14 mouse cellular contexts compared by ENCODE assay signal in the genomic region with DNA sequence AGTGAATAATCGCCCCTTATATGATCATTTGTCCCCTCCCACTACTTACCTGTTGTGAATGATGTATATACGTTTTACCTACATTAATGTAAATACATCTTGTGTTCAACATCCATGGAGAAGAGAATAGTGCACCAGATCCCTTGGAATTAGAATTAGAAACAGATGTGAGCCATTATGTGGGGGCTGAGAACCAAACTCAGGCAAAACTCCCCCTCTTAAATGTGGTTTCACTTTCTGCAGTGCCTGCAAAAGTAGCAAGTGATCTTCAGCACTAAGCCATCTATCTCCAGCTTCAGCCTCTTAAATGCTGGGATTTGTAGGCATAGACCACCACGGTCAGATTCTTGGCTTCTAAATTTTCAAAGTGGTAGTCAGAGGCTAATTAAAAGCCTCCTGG. TPM values are rescaled to one million over a fixed set of nuclear protein-coding genes. Genes with fewer than 3 reads are reported as not detected.
A peak's percentile ranks its signal among the peaks of the same experiment; 100 is the strongest.
DNase-seq lines count a peak whose midpoint lies in the region; ATAC-seq and TF ChIP-seq lines count a peak whose summit lies in the region.
"Had no signal": no experiment of that assay in that cellular context is flagged by ENCODE, and none has a peak within 500 bp of the region (broad histone marks: within the 10 kb centered on the region; RNA-seq: fewer than 3 reads in every experiment).

No protein-coding gene starts in this region.

- peak overlapping the region; percentile 95 for H3K27ac ChIP-seq in MEL (ENCODE audit: control insufficient read depth, low read depth, low read length)
- H3K27ac ChIP-seq in embryonic facial prominence, embryonic 15.5 days (replicated peaks), result 0 out of 2 replicates have a peak overlapping the region, but pooled peaks have one; percentile 17
- no peak overlapping the region for H3K27ac ChIP-seq in liver, embryonic 14.5 days
- H3K27ac ChIP-seq: hindbrain, embryonic 12.5 days had no signal

- DNase-seq in heart, adult 11 months, result peak; percentile 49
- DNase-seq in heart, postnatal 36 days, result no peak
- no peak for DNase-seq in MEL (ENCODE audit: low read depth, low spot score)
- no peak for DNase-seq in liver, embryonic 14.5 days (ENCODE audit: low read depth in 3 of 3, low spot score in 3 of 3)
- DNase-seq in layer of hippocampus, adult 9-11 months, result no peak
- no peak for DNase-seq in heart, adult 18-20 months
- DNase-seq in thymus, postnatal 4 days, result no peak
- DNase-seq: cerebellum, postnatal 25 days; gastrocnemius, postnatal 10 days; kidney, postnatal 4 days; thymus, adult 2 months had no signal

- H3K4me1 ChIP-seq in MEL (ENCODE audit: control insufficient read depth in 1 of 2, insufficient read depth in 2 of 2, low read length in 2 of 2), result peaks cover 46 to 47% of the 10 kb centered on the region in 2 experiments
- H3K4me1 ChIP-seq in embryonic facial prominence, embryonic 15.5 days, result peaks cover 20% of the 10 kb centered on the region; the same call in 1 of the 2 replicates
- H3K4me1 ChIP-seq in liver, embryonic 14.5 days (replicated peaks; ENCODE audit: control insufficient read depth in 2 of 2, insufficient read depth in 2 of 2, low read length in 1 of 2), result peaks cover 23 to 31% of the 10 kb centered on the region in 2 experiments
- H3K4me1 ChIP-seq: hindbrain, embryonic 12.5 days had no signal

- peaks cover 57% of the 10 kb centered on the region for H3K79me2 ChIP-seq in MEL (ENCODE audit: control insufficient read depth, insufficient read depth, low read length, poor library complexity)

- intact Hi-C loops in heart, postnatal 36 days (cut with DNase I), result no loop called here

- H3K4me2 ChIP-seq in embryonic facial prominence, embryonic 15.5 days (replicated peaks), result no peak overlapping the region
- 0 out of 2 replicates have a peak overlapping the region, but pooled peaks have one; percentile 11 for H3K4me2 ChIP-seq in liver, embryonic 14.5 days (ENCODE audit: low read depth)
- H3K4me2 ChIP-seq: hindbrain, embryonic 12.5 days had no signal

- no peak for TF ChIP-seq EP300 in MEL (IDR thresholded peaks at IDR 0.05; ENCODE audit: low read depth in 1 of 2, low read length in 2 of 2)
- no peak for TF ChIP-seq EP300 in liver, embryonic 14.5 days (IDR thresholded peaks at IDR 0.05; ENCODE audit: low read depth)

- H3K9me3 ChIP-seq in MEL (replicated peaks; ENCODE audit: insufficient read depth, low read length), result no peaks in the 10 kb centered on the region
- H3K9me3 ChIP-seq in embryonic facial prominence, embryonic 15.5 days (replicated peaks), result no peaks in the 10 kb centered on the region
- H3K9me3 ChIP-seq in liver, embryonic 14.5 days (ENCODE audit: control insufficient read depth, low read length), result no peaks in the 10 kb centered on the region
- H3K9me3 ChIP-seq: hindbrain, embryonic 12.5 days had no signal

- no peaks in the 10 kb centered on the region for H3K27me3 ChIP-seq in MEL (ENCODE audit: control insufficient read depth in 1 of 2, insufficient read depth in 2 of 2, low read length in 2 of 2)
- no peaks in the 10 kb centered on the region for H3K27me3 ChIP-seq in embryonic facial prominence, embryonic 15.5 days
- no peaks in the 10 kb centered on the region for H3K27me3 ChIP-seq in liver, embryonic 14.5 days (ENCODE audit: control insufficient read depth, insufficient read depth, low read length)
- H3K27me3 ChIP-seq: hindbrain, embryonic 12.5 days had no signal

- H3K9ac ChIP-seq in MEL (ENCODE audit: control insufficient read depth, low read depth, low read length, poor library complexity, severe bottlenecking), result peak overlapping the region; percentile 59
- no peak overlapping the region for H3K9ac ChIP-seq in embryonic facial prominence, embryonic 15.5 days
- no peak overlapping the region for H3K9ac ChIP-seq in liver, embryonic 14.5 days (replicated peaks)
- H3K9ac ChIP-seq: hindbrain, embryonic 12.5 days had no signal

- TF ChIP-seq RAD21 in MEL (IDR thresholded peaks at IDR 0.05; ENCODE audit: low read depth, low read length), result no peak

- ATAC-seq in embryonic facial prominence, embryonic 15.5 days (ENCODE audit: insufficient number of reproducible peaks, low FRiP score, low TSS enrichment, low read depth), result no peak
- no peak for ATAC-seq in liver, embryonic 14.5 days (ENCODE audit: insufficient read depth)
- ATAC-seq: forebrain, embryonic 16.5 days had no signal

- 48% methylated on average over 3 of the region's 3 CpGs for WGBS in embryonic facial prominence, embryonic 15.5 days
- WGBS in liver, embryonic 14.5 days (ENCODE audit: insufficient replicate concordance), result 62% methylated on average over 3 of the region's 3 CpGs

- H3K36me3 ChIP-seq in MEL (ENCODE audit: control insufficient read depth in 1 of 2, insufficient read depth in 2 of 2, low read length in 2 of 2), result peaks cover 4 to 80% of the 10 kb centered on the region in 2 experiments; a peak in 3 of 4 replicates
- H3K36me3 ChIP-seq in embryonic facial prominence, embryonic 15.5 days, result 0 out of 2 replicates have a peak, but pooled peaks cover 7% of the 10 kb centered on the region
- H3K36me3 ChIP-seq in liver, embryonic 14.5 days (replicated peaks; ENCODE audit: control insufficient read depth, insufficient read depth, low read depth), result peaks cover 6% of the 10 kb centered on the region; the same call in 1 of the 2 replicates

- H3K4me3 ChIP-seq in MEL (ENCODE audit: control insufficient read depth in 1 of 2, insufficient read depth in 1 of 2, low read depth in 2 of 2, low read length in 2 of 2), result peak overlapping the region in 1 of 2 experiments; percentile 24; a peak in 1 of 4 replicates
- H3K4me3 ChIP-seq in embryonic facial prominence, embryonic 15.5 days (replicated peaks), result no peak overlapping the region
- H3K4me3 ChIP-seq in liver, embryonic 14.5 days (ENCODE audit: insufficient read depth in 1 of 2, low read depth in 2 of 2, low read length in 2 of 2), result no peak overlapping the region
- H3K4me3 ChIP-seq: hindbrain, embryonic 12.5 days had no signal

- no peak for TF ChIP-seq CTCF in MEL (IDR thresholded peaks at IDR 0.05 in 2 of 3, conservative IDR thresholded peaks at IDR 0.05 in 1 of 3; ENCODE audit: control insufficient read depth in 1 of 3, insufficient read depth in 1 of 3, low read depth in 2 of 3, low read length in 3 of 3, poor library complexity in 1 of 3, severe bottlenecking in 1 of 3)
- no peak for TF ChIP-seq CTCF in liver, embryonic 14.5 days (IDR thresholded peaks at IDR 0.05; ENCODE audit: low read depth)

- TF ChIP-seq POLR2A in MEL (IDR thresholded peaks at IDR 0.05; ENCODE audit: control insufficient read depth in 1 of 2, insufficient read depth in 1 of 2, low read depth in 1 of 2, low read length in 2 of 2, poor library complexity in 1 of 2), result no peak

TF ChIP-seq in MEL, 35 proteins besides CTCF, POLR2A, EP300 and RAD21 (continues in another document):
- no peak for TF ChIP-seq MAX (IDR thresholded peaks at IDR 0.05; ENCODE audit: low read length)

RNA-seq across cellular contexts. Expression of gene Snap23, which starts 7.7 kb away (rescaled TPM):
- total RNA-seq in heart, postnatal 36 days (2021), result 10 to 100 TPM; 58.9 to 60.4 TPM
- total RNA-seq in MEL (2012; rRNA removed), result 41.5 and 50.8 TPM in 2 replicates
- polyA plus RNA-seq in MEL (2012; ENCODE audit: insufficient read depth in 1 of 2, insufficient read length in 2 of 2, low read depth in 1 of 2, low replicate concordance in 2 of 2, missing spikeins in 1 of 2), result 10 to 100 TPM in 1 of 2 experiments, not detected in 1; 81.5 TPM
- 50.7 and 51.0 TPM in 2 replicates for polyA plus RNA-seq in embryonic facial prominence, embryonic 15.5 days (2015; fragmentation: Nextera tagmentation; extraction: Ambion mirVana)
- 10.7 and 15.6 TPM in 2 replicates for polyA plus RNA-seq in liver, embryonic 14.5 days (2012; rRNA removed)
- polyA plus RNA-seq in liver, embryonic 14.5 days (2014; fragmentation: Nextera tagmentation; extraction: Ambion mirVana), result 23.5 and 23.9 TPM in 2 replicates
- total RNA-seq in heart, adult 18-20 months (2021), result 10 to 100 TPM; 59.0 to 59.7 TPM

RNA-seq across cellular contexts. Expression of gene Zfp106, which starts 11.5 kb away (rescaled TPM):
- 100 to 1,000 TPM; 471 TPM for total RNA-seq in heart, postnatal 36 days (2021)
- 63.9 and 78.8 TPM in 2 replicates for total RNA-seq in MEL (2012; rRNA removed)
- polyA plus RNA-seq in MEL (2012; ENCODE audit: insufficient read depth in 1 of 2, insufficient read length in 2 of 2, low read depth in 1 of 2, low replicate concordance in 2 of 2, missing spikeins in 1 of 2), result 100 to 1,000 TPM in 1 of 2 experiments, 10 to 100 TPM in 1; 80.6 to 130 TPM
- polyA plus RNA-seq in embryonic facial prominence, embryonic 15.5 days (2015; fragmentation: Nextera tagmentation; extraction: Ambion mirVana), result 46.6 and 51.3 TPM in 2 replicates
- 10.3 and 13.8 TPM in 2 replicates for polyA plus RNA-seq in liver, embryonic 14.5 days (2012; rRNA removed)
- polyA plus RNA-seq in liver, embryonic 14.5 days (2014; fragmentation: Nextera tagmentation; extraction: Ambion mirVana), result 19.1 and 19.9 TPM in 2 replicates
- 100 to 1,000 TPM; 496 TPM for total RNA-seq in heart, adult 18-20 months (2021)

RNA-seq across cellular contexts. Expression of gene Haus2, which starts 34.1 kb away (rescaled TPM):
- 10 to 100 TPM; 10.1 to 10.6 TPM for total RNA-seq in heart, postnatal 36 days (2021)
- 15.8 and 16.7 TPM in 2 replicates for total RNA-seq in MEL (2012; rRNA removed)
- polyA plus RNA-seq in MEL (2012; ENCODE audit: insufficient read depth in 1 of 2, insufficient read length in 2 of 2, low read depth in 1 of 2, low replicate concordance in 2 of 2, missing spikeins in 1 of 2), result 10 to 100 TPM in 1 of 2 experiments, not detected in 1; 14.5 TPM
- polyA plus RNA-seq in embryonic facial prominence, embryonic 15.5 days (2015; fragmentation: Nextera tagmentation; extraction: Ambion mirVana), result 20.6 and 22.4 TPM in 2 replicates
- polyA plus RNA-seq in liver, embryonic 14.5 days (2012; rRNA removed), result 5.8 and 7.4 TPM in 2 replicates
- 11.4 and 11.6 TPM in 2 replicates for polyA plus RNA-seq in liver, embryonic 14.5 days (2014; fragmentation: Nextera tagmentation; extraction: Ambion mirVana)
- total RNA-seq in heart, adult 18-20 months (2021), result 10 to 100 TPM in 1 of 2 experiments, 1 to 10 TPM in 1; 9.9 to 11.5 TPM

RNA-seq across cellular contexts. Expression of gene Lrrc57, which starts 34.2 kb away (rescaled TPM):
- total RNA-seq in heart, postnatal 36 days (2021), result 10 to 100 TPM; 14.9 to 17.9 TPM
- 8.1 and 11.1 TPM in 2 replicates for total RNA-seq in MEL (2012; rRNA removed)
- 10 to 100 TPM in 1 of 2 experiments, not detected in 1; 17.5 TPM for polyA plus RNA-seq in MEL (2012; ENCODE audit: insufficient read depth in 1 of 2, insufficient read length in 2 of 2, low read depth in 1 of 2, low replicate concordance in 2 of 2, missing spikeins in 1 of 2)
- 24.7 and 26.3 TPM in 2 replicates for polyA plus RNA-seq in embryonic facial prominence, embryonic 15.5 days (2015; fragmentation: Nextera tagmentation; extraction: Ambion mirVana)
- polyA plus RNA-seq in liver, embryonic 14.5 days (2012; rRNA removed), result 5.9 and 7.5 TPM in 2 replicates
- polyA plus RNA-seq in liver, embryonic 14.5 days (2014; fragmentation: Nextera tagmentation; extraction: Ambion mirVana), result 8.6 TPM in 2 replicates
- 10 to 100 TPM; 16.9 to 17.1 TPM for total RNA-seq in heart, adult 18-20 months (2021)

RNA-seq across cellular contexts. Expression of gene Stard9, which starts 53.8 kb away (rescaled TPM):
- 1 to 10 TPM; 8.2 to 9.8 TPM for total RNA-seq in heart, postnatal 36 days (2021)
- 0.46 and 0.50 TPM in 2 replicates for total RNA-seq in MEL (2012; rRNA removed)
- polyA plus RNA-seq in MEL (2012; ENCODE audit: insufficient read depth in 1 of 2, insufficient read length in 2 of 2, low read depth in 1 of 2, low replicate concordance in 2 of 2, missing spikeins in 1 of 2), result 1 to 10 TPM in 1 of 2 experiments, not detected in 1; 1.1 TPM
- 6.7 and 7.3 TPM in 2 replicates for polyA plus RNA-seq in embryonic facial prominence, embryonic 15.5 days (2015; fragmentation: Nextera tagmentation; extraction: Ambion mirVana)
- 1.1 and 1.5 TPM in 2 replicates for polyA plus RNA-seq in liver, embryonic 14.5 days (2012; rRNA removed)
- 0.56 and 0.78 TPM in 2 replicates for polyA plus RNA-seq in liver, embryonic 14.5 days (2014; fragmentation: Nextera tagmentation; extraction: Ambion mirVana)
- 1 to 10 TPM; 4.3 to 5.8 TPM for total RNA-seq in heart, adult 18-20 months (2021)
